Mouse (Mus musculus) C2C12 (cell line): Measurements from ENCODE around the gene Arhgef3.

ENCODE experiments used
- CTCF ChIP-seq: IDR thresholded peaks from one replicate; pipeline ENCODE4 v1.5.1; 2011; ENCODE audit not compliant: control insufficient read depth, insufficient read depth, insufficient read length
- FOSL1 ChIP-seq: IDR thresholded peaks from one replicate; pipeline ENCODE4 v1.8.0; 2011; ENCODE audit warnings: mild to moderate bottlenecking, low read length; ENCODE audit not compliant: poor library complexity, insufficient read depth, severe bottlenecking
- MAX ChIP-seq: IDR thresholded peaks from one replicate; pipeline ENCODE4 v1.6.1; 2011; ENCODE audit warnings: mild to moderate bottlenecking, control low read depth
- MYOD1 ChIP-seq: IDR thresholded peaks from one replicate; pipeline ENCODE4 v1.6.1; 2011; ENCODE audit warnings: low read depth; ENCODE audit not compliant: control insufficient read depth, insufficient read length
- MYOG ChIP-seq: IDR thresholded peaks from one replicate; pipeline ENCODE4 v1.6.1; 2011; ENCODE audit not compliant: control insufficient read depth, insufficient read length; ENCODE audit errors: extremely low read depth
- USF1 ChIP-seq: IDR thresholded peaks from one replicate; pipeline ENCODE4 v1.6.1; 2011; ENCODE audit warnings: low read depth, mild to moderate bottlenecking, control low read depth, moderate library complexity

- TF ChIP-seq MAX (no peak), CTCF (no peak), USF1 (no peak), MYOG (no peak), MYOD1 (no peak), FOSL1 (no peak)
Observed at GRCm38 (mm10) chr14:27348088-27348487, 233.4 kb downstream of the Arhgef3 start.
